Comparison of ENCODE assay signal across 16 mouse cellular contexts in genomic region chr15:92610866-92611265, GRCm38 (mm10).
"Had no signal": no experiment of that assay in that cellular context is flagged by ENCODE, and none has a peak within 500 bp of the region (broad histone marks: within the 10 kb centered on the region; RNA-seq: fewer than 3 reads in every experiment).

No protein-coding gene starts in this region.

- H3K4me2 ChIP-seq: neural tube, embryonic 13.5 days; neural tube, embryonic 15.5 days; stomach, embryonic 15.5 days had no signal

- H3K36me3 ChIP-seq: neural tube, embryonic 13.5 days; neural tube, embryonic 15.5 days; stomach, embryonic 15.5 days had no signal

- H3K4me1 ChIP-seq: stomach, embryonic 15.5 days had no signal

- H3K9ac ChIP-seq: neural tube, embryonic 13.5 days; neural tube, embryonic 15.5 days; stomach, embryonic 15.5 days had no signal

- DNase-seq: retina, postnatal 1 day; right cerebral cortex, adult 18-20 months; right cerebral cortex, postnatal 14 days; right cerebral cortex, postnatal 25 days; right cerebral cortex, postnatal 4 days; spleen, adult 18-20 months; thymus, adult 18-20 months; thymus, adult 2 months; thymus, postnatal 14 days; thymus, postnatal 25 days; thymus, postnatal 36 days; thymus, postnatal 4 days had no signal

- H3K27ac ChIP-seq: neural tube, embryonic 13.5 days; neural tube, embryonic 15.5 days; stomach, embryonic 15.5 days; stomach, postnatal 0 days had no signal

- H3K4me3 ChIP-seq: neural tube, embryonic 13.5 days; neural tube, embryonic 15.5 days; stomach, embryonic 15.5 days had no signal

- H3K9me3 ChIP-seq: neural tube, embryonic 13.5 days; neural tube, embryonic 15.5 days; stomach, embryonic 15.5 days had no signal

- H3K27me3 ChIP-seq: neural tube, embryonic 13.5 days; neural tube, embryonic 15.5 days; stomach, embryonic 15.5 days had no signal
